Mouse (Mus musculus): ENCODE measurements around the gene Chsy1. TPM values are rescaled to one million over a fixed set of nuclear protein-coding genes. Genes with fewer than 3 reads are reported as not detected.
"Not testable (repeated sequence)": the region's sequence is repeated elsewhere in the genome, so short reads cannot be mapped to it uniquely, and the experiment has no call there.

Gene Chsy1
- total RNA-seq, 2 experiments from 2014 or later, result 16.6 to 16.7 TPM

DNA sequence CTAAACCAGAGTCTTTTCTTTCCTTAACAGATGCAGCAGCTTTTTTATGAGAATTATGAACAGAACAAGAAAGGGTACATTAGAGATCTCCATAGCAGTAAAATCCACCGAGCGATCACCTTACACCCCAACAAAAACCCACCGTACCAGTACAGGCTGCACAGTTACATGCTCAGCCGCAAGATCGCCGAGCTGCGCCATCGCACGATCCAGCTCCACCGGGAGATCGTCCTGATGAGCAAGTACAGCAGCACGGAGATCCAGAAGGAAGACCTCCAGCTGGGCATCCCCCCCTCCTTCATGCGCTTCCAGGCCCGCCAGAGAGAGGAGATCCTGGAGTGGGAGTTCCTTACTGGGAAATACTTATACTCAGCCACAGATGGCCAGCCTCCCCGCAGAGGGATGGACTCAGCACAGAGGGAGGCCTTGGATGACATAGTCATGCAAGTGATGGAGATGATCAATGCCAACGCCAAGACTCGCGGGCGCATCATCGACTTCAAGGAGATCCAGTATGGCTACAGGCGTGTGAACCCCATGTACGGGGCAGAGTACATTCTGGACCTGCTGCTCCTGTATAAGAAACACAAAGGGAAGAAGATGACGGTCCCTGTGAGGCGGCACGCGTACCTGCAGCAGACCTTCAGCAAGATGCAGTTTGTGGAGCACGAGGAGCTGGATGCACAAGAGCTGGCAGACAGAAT, 61.6 kb downstream of the Chsy1 start:
- no peak for DNase-seq (ENCODE audit: low spot score in 2 of 2)

GRCm38 (mm10) chr7:66175738-66176137, 66.4 kb downstream of the Chsy1 start:
- DNase-seq (ENCODE audit: low spot score in 2 of 2), result no peak

GRCm38 (mm10) chr7:66176256-66176655, 66.9 kb downstream of the Chsy1 start:
- DNase-seq (ENCODE audit: low spot score in 2 of 2), result no peak

- DNase-seq (ENCODE audit: low spot score in 2 of 2), result no peak
These were observed 67.6 kb downstream of the Chsy1 start for GRCm38 (mm10) chr7:66176929-66177328.

DNA sequence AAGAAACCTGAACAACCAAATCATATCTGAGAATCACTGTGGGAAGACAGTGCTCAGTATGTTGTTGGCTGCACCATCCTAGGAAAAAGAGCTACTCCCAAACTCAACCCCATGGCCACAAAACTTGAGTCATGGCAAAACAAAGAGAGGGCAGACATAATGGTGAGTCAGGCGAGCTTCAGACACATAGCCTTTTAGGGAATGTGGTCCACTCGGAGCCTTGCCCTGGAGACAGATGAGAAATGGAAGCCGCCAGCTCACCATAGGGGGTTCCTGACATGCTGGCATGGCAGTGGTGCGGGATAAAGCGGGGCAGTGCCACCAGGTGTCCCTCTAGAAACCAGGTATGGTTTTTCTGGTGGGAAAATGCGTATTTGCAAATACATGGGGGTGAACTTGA, 68.8 kb downstream of the Chsy1 start:
- no peak for DNase-seq (ENCODE audit: low spot score in 2 of 2)

GRCm38 (mm10) chr7:66179120-66179581, 69.8 kb downstream of the Chsy1 start:
- peak; percentile 34 to 52 for DNase-seq (ENCODE audit: low spot score in 2 of 2)

- no peak for DNase-seq (ENCODE audit: low spot score in 2 of 2)
These were observed 70.4 kb downstream of the Chsy1 start for GRCm38 (mm10) chr7:66179711-66180110.

- DNase-seq (ENCODE audit: low spot score in 2 of 2), result no peak
These were observed 70.9 kb downstream of the Chsy1 start for GRCm38 (mm10) chr7:66180260-66180659.

GRCm38 (mm10) chr7:66180711-66181365, 71.5 kb downstream of the Chsy1 start:
- DNase-seq (ENCODE audit: low spot score in 2 of 2), result no peak

- no peak for DNase-seq (ENCODE audit: low spot score in 2 of 2)
These were observed 72.9 kb downstream of the Chsy1 start for GRCm38 (mm10) chr7:66182075-66182715.

- DNase-seq (ENCODE audit: low spot score in 2 of 2), result no peak
These were observed 74.1 kb downstream of the Chsy1 start for GRCm38 (mm10) chr7:66183404-66183803.

DNA sequence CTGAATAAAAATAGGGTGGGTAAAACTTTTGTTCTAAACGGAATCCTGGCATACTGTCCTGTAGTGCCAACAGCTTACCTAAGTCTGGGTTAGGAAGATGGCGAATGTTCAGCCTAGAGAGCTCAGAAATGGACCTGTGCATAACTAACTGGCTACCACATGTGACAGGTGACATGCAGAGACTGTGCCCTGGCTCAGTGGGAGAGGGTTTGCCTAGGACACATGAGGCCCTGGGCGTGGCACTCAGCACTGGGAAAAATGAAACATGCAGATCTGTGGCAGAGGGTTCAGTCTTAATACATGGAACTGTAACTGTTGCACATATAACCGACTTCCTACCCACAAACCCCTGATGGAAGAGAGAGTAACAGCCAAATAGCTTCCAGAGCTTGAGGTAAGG, 74.7 kb downstream of the Chsy1 start:
- DNase-seq (ENCODE audit: low spot score in 2 of 2), result no peak

DNA sequence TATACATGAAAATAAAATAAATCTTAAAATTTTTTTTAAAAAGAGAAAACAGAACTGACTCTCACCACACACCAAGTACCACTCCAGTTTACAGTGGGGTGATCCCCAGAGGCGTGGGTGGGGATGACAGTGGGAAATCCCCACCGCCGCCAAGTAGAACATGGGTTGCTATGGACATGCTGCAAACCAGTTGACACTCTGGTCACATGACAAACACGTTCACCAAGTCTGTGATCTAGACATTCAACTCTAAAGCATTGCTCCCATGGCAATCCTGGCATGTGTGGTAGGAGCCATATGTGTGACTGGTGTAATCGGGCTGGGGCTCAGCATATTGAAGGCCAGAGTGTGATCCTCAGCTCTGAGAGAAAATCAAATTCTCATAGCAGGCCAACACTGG, 76.1 kb downstream of the Chsy1 start:
- no peak for DNase-seq (ENCODE audit: low spot score in 2 of 2)

DNA sequence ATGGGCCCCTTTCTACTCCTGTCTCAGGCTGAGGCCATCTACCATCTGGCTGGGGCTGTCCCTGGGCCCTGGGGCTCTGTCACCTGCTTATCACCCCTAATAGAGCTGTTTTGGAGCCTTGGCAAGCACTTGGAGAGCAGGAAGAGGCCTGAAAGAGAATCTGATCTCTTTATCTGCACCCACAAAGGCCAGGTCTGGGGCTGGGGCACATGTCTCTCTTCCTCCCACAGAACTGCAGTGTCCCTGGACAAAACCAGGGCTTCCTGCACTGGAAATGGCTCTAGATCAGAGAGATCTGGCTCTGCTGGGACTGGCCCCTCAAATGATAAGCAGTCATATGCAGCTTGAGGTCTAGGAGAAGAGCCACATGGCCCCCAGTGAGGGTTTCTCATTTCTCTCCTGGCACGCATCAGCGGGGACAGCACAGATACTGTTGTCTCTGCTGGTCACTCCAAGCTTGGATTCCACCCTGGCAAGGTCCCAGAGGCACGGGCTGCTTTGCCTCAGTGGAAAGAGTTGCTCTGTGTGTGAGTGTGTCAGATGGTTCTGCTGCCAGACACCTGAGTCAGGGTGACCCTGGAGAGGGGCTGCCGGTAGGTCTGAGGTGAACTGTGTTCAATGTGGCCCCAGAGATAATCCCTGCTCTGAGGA, 78.4 kb downstream of the Chsy1 start:
- DNase-seq (ENCODE audit: low spot score in 2 of 2), result no peak

- DNase-seq (ENCODE audit: low spot score in 2 of 2), result not testable (repeated sequence)
These were observed 81.1 kb downstream of the Chsy1 start for GRCm38 (mm10) chr7:66190385-66190784.

- DNase-seq (ENCODE audit: low spot score in 2 of 2), result no peak
These were observed 85.2 kb downstream of the Chsy1 start for GRCm38 (mm10) chr7:66194511-66194910.

DNA sequence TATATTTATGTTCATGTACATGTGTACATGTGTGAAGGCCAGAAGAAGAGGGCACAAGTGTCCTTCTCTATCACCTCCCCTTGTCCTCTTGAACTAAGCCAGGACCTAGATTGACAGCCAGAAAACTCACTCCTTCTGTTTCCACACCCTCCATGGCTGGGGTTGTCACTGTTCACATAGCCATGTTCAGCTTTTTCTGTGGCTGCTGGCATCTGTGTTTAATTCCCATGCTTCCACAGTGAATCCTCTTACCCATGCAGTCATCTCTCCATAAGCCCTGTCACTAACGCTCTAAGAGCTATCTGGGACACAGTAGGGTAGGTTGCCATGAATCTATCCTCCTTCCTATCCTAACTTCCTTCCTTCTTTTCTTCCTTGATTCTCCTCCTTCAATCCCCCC, 86.6 kb downstream of the Chsy1 start:
- DNase-seq (ENCODE audit: low spot score in 2 of 2), result no peak

- no peak for DNase-seq (ENCODE audit: low spot score in 2 of 2)
These were observed 87.5 kb downstream of the Chsy1 start for GRCm38 (mm10) chr7:66196609-66197445.

GRCm38 (mm10) chr7:66198416-66198815, 89.1 kb downstream of the Chsy1 start:
- DNase-seq (ENCODE audit: low spot score in 2 of 2), result no peak

DNA sequence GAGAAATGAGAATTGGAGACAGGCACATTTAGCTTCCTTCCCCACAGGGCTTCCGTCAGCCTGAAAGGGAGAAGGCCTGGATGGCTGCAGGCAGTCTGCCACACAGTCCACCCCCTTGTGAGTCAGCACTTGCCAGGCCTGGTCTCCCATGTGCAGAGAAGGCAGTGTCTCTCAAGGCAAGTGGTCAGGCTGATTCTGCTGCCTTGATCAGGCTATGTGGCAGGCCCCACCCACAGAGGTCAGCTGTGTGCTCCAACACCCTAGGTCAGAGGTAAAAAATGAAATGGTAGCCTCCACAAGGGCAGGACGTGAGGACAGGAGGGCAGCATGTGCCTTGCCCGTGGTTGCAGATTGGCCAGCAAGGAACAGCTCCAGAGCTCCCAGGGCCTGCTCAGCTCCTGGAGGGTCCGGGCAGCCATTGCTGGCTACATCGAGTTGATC, 90.1 kb downstream of the Chsy1 start:
- peak in 1 of 2 experiments; percentile 27 for DNase-seq (ENCODE audit: low spot score in 2 of 2)

DNA sequence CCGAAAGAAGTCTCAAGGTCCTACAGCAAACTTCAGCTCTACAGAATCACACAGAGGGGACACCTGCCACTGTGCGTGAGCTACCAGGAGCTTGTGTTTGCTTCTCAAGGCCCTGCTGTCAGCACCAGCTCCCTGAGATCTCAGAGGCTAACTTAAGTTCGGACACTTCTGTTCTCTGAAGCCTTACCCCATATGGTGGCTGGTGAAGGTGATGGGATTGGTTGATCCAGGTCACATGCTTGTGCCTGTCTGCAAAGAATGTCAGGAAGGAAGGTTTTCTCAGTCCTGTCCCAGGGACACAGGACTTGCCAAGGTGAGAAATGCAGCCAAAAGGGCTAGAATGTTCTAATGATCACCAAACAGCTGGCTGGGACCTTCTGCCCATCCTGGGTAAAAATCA, 91.1 kb downstream of the Chsy1 start:
- no peak for DNase-seq (ENCODE audit: low spot score in 2 of 2)
